Mouse (Mus musculus) Patski (cell line): ENCODE data around the gene Degs2. TPM values are rescaled to one million over a fixed set of nuclear protein-coding genes. Genes with fewer than 3 reads are reported as not detected.

Source experiments
- ATAC-seq: fragments of 100-300 bp; one replicate; pipeline ENCODE4 v1.8.0; 2021
- CTCF ChIA-PET: fragments of 350-600 bp; sonication (Branson Sonifier 250); formaldehyde crosslinking; loops from one replicate; lab custom pipeline; 2022; ENCODE audit warnings: inconsistent platforms; lab: Charles Lee
- POLR2A ChIA-PET: fragments of 350-600 bp; sonication (Branson Sonifier 250); formaldehyde crosslinking; loops from one replicate; lab custom pipeline; 2022; ENCODE audit warnings: antibody characterized with exemption, inconsistent platforms; lab: Charles Lee
- DNase-seq: peaks from one replicate; pipeline ENCODE4 v3.0.0-alpha.2; 2011; ENCODE audit warnings: low read depth, low spot score
- H3K27me3 ChIP-seq: fragments of 371-371 bp; one replicate; pipeline ENCODE4 v1.5.1; 2021
- CTCF ChIP-seq: fragments of 100-300 bp; IDR thresholded peaks from one replicate; pipeline ENCODE4 v1.5.1; 2021
- in situ Hi-C: fragments of 300-500 bp; cut with MboI; formaldehyde crosslinking; loops from 3 replicates; pipeline ENCODE4 v1.11.1; 2018; ENCODE audit warnings: low pct_unique_long_range_greater_than_20kb, mixed read lengths
- polyA plus RNA-seq: library from polyadenylated mRNA; unstranded; gene quantifications from one replicate; pipeline ENCODE4 v1.2.3, GENCODE M21; 2021

Degs2 gene
- polyA plus RNA-seq, 1 experiment from 2014 or later: 0.54 TPM

GRCm38 (mm10) chr12:108705486-108705885, 3.4 kb upstream of the Degs2 start:
- no peak for DNase-seq
- POLR2A ChIA-PET: no interaction called here
- H3K27me3 ChIP-seq: no peaks in the 10 kb centered on the region
- no peak for ATAC-seq
- CTCF ChIA-PET: interaction anchor here (0.9 to 1.7 kb wide), 4 partner anchors 36 to 92 kb away, joined by 3 to 5 read pairs (median 4); no protein-coding TSS in a partner anchor
- no peak for TF ChIP-seq CTCF
- in situ Hi-C loops: no loop called here

- TF ChIP-seq CTCF: no peak
- H3K27me3 ChIP-seq: no peaks in the 10 kb centered on the region
- ChIA-PET POLR2A (no interaction called here), CTCF (no interaction called here)
- in situ Hi-C loops: no loop called here
- ATAC-seq: no peak
- no peak for DNase-seq
Measured at GRCm38 (mm10) chr12:108701221-108701620, 894 bp downstream of the Degs2 start.

GRCm38 (mm10) chr12:108700037-108700436, 2.1 kb downstream of the Degs2 start:
- TF ChIP-seq CTCF: no peak
- no peak for ATAC-seq
- no peak for DNase-seq
- CTCF ChIA-PET: interaction anchor here (1.2 kb wide), 1 partner anchor 20 kb away, joined by 3 read pairs; no protein-coding TSS in a partner anchor
- in situ Hi-C loops: no loop called here
- no peaks in the 10 kb centered on the region for H3K27me3 ChIP-seq
- POLR2A ChIA-PET: interaction anchor here (0.6 kb wide), 1 partner anchor 58 kb away, joined by 3 read pairs; no protein-coding TSS in a partner anchor

GRCm38 (mm10) chr12:108699576-108699975, 2.5 kb downstream of the Degs2 start:
- ATAC-seq (no peak), DNase-seq (no peak)
- POLR2A ChIA-PET: interaction anchor here (0.6 kb wide), 1 partner anchor 59 kb away, joined by 3 read pairs; no protein-coding TSS in a partner anchor
- in situ Hi-C loops: no loop called here
- no peak for TF ChIP-seq CTCF
- no peaks in the 10 kb centered on the region for H3K27me3 ChIP-seq
- CTCF ChIA-PET: interaction anchor here (1.2 kb wide), 1 partner anchor 20 kb away, joined by 3 read pairs; no protein-coding TSS in a partner anchor

- ATAC-seq (no peak), DNase-seq (no peak)
- TF ChIP-seq CTCF: no peak
- ChIA-PET POLR2A (no interaction called here), CTCF (interaction anchor here (1.2 kb wide), 1 partner anchor 19 kb away, joined by 3 read pairs; no protein-coding TSS in a partner anchor)
- no peaks in the 10 kb centered on the region for H3K27me3 ChIP-seq
- in situ Hi-C loops: no loop called here
Measured at GRCm38 (mm10) chr12:108698697-108699471, 3.2 kb downstream of the Degs2 start.

GRCm38 (mm10) chr12:108694223-108694622, 7.9 kb downstream of the Degs2 start:
- no peak for TF ChIP-seq CTCF
- ChIA-PET POLR2A (no interaction called here), CTCF (no interaction called here)
- ATAC-seq (no peak), DNase-seq (no peak)
- in situ Hi-C loops: no loop called here
- H3K27me3 ChIP-seq: no peaks in the 10 kb centered on the region

- H3K27me3 ChIP-seq: no peaks in the 10 kb centered on the region
- CTCF ChIA-PET: no interaction called here
- POLR2A ChIA-PET: no interaction called here
- DNase-seq (no peak), ATAC-seq (no peak)
- in situ Hi-C loops: no loop called here
- no peak for TF ChIP-seq CTCF
Measured at GRCm38 (mm10) chr12:108693592-108693991, 8.5 kb downstream of the Degs2 start.

GRCm38 (mm10) chr12:108690529-108690928, 11.6 kb downstream of the Degs2 start:
- TF ChIP-seq CTCF: no peak
- POLR2A ChIA-PET: no interaction called here
- CTCF ChIA-PET: no interaction called here
- ATAC-seq (no peak), DNase-seq (no peak)
- in situ Hi-C loops: no loop called here
- no peaks in the 10 kb centered on the region for H3K27me3 ChIP-seq

- in situ Hi-C loops: no loop called here
- TF ChIP-seq CTCF: no peak
- no peaks in the 10 kb centered on the region for H3K27me3 ChIP-seq
- CTCF ChIA-PET: no interaction called here
- POLR2A ChIA-PET: no interaction called here
- ATAC-seq (no peak), DNase-seq (no peak)
Measured at GRCm38 (mm10) chr12:108689167-108689566, 12.9 kb downstream of the Degs2 start.

- in situ Hi-C loops: no loop called here
- ATAC-seq: no peak
- TF ChIP-seq CTCF: no peak
- H3K27me3 ChIP-seq: no peaks in the 10 kb centered on the region
- ChIA-PET CTCF (no interaction called here), POLR2A (interaction anchor here (0.6 kb wide), 2 partner anchors 82 to 464 kb away, joined by 3 read pairs; no protein-coding TSS in a partner anchor)
- no peak for DNase-seq
Measured at GRCm38 (mm10) chr12:108686926-108687325, 15.2 kb downstream of the Degs2 start.

- CTCF ChIA-PET: no interaction called here
- in situ Hi-C loops: no loop called here
- POLR2A ChIA-PET: interaction anchor here (0.6 kb wide), 1 partner anchor 464 kb away, joined by 3 read pairs; no protein-coding TSS in a partner anchor
- no peak for TF ChIP-seq CTCF
- no peak for ATAC-seq
- no peak for DNase-seq
- H3K27me3 ChIP-seq: no peaks in the 10 kb centered on the region
Measured at GRCm38 (mm10) chr12:108686463-108686862, 15.7 kb downstream of the Degs2 start.
